Mouse (Mus musculus) cortical plate, adult 2 months (tissue): ENCODE measurements at regions not wholly inside any gene's neighbourhood (a gene's known extent, or its start where the extent isn't known, plus 50 kb on each side); places are given as distances from the start of the nearest gene placed in this dataset.

Experiments used
- H3K27ac ChIP-seq: fragments of 200-500 bp; 2 replicates; pipeline ENCODE4 v1.5.1; 2012; ENCODE audit warnings: low read length, control low read depth, inconsistent platforms; ENCODE audit not compliant: insufficient read depth
- H3K4me1 ChIP-seq: fragments of 200-500 bp; 2 replicates; pipeline ENCODE4 v1.6.1; 2011; ENCODE audit warnings: low read length; ENCODE audit not compliant: control insufficient read depth, insufficient read depth
- H3K4me3 ChIP-seq: fragments of 200-500 bp; 2 replicates; pipeline ENCODE4 v1.5.1; 2011; ENCODE audit warnings: mild to moderate bottlenecking, low read length, control low read depth; ENCODE audit not compliant: insufficient read depth
- CTCF ChIP-seq: fragments of 200-500 bp; IDR thresholded peaks from 2 replicates; pipeline ENCODE4 v1.5.1; 2011; ENCODE audit warnings: mild to moderate bottlenecking, control low read depth, low read length; ENCODE audit not compliant: insufficient read depth; ENCODE audit errors: extremely low read depth
- POLR2A ChIP-seq: fragments of 200-500 bp; IDR thresholded peaks from 2 replicates; pipeline ENCODE4 v1.6.1; 2011; ENCODE audit warnings: mild to moderate bottlenecking, low read length, control low read depth; ENCODE audit not compliant: insufficient read depth; ENCODE audit errors: extremely low read depth

- no peaks in the 10 kb centered on the region for H3K4me1 ChIP-seq
- no peak overlapping the region for H3K27ac ChIP-seq
- no peak for TF ChIP-seq POLR2A
- TF ChIP-seq CTCF = no peak
- H3K4me3 ChIP-seq = no peak overlapping the region
Measured at GRCm38 (mm10) chr9:41238395-41239096, 77.0 kb upstream of the Ubash3b start.

- no peaks in the 10 kb centered on the region for H3K4me1 ChIP-seq
- TF ChIP-seq CTCF = no peak
- no peak for TF ChIP-seq POLR2A
- H3K27ac ChIP-seq = no peak overlapping the region
- H3K4me3 ChIP-seq = no peak overlapping the region
Measured at GRCm38 (mm10) chr9:41237265-41237664, 75.8 kb upstream of the Ubash3b start.

- Histone ChIP-seq H3K4me1 (no peaks in the 10 kb centered on the region), H3K27ac (no peak overlapping the region), H3K4me3 (peak overlapping the region; percentile 32)
- TF ChIP-seq CTCF = no peak
- no peak for TF ChIP-seq POLR2A
Measured at GRCm38 (mm10) chr9:41229225-41229582, 67.7 kb upstream of the Ubash3b start.

- H3K4me1 ChIP-seq = no peaks in the 10 kb centered on the region
- peak; percentile 61 for TF ChIP-seq CTCF
- TF ChIP-seq POLR2A = no peak
- H3K4me3 ChIP-seq = peak overlapping the region; percentile 32
- H3K27ac ChIP-seq = no peak overlapping the region
Measured at GRCm38 (mm10) chr9:41228425-41229224, 67.1 kb upstream of the Ubash3b start.

GRCm38 (mm10) chr9:41223406-41223805, 61.9 kb upstream of the Ubash3b start:
- no peak for TF ChIP-seq POLR2A
- no peak for TF ChIP-seq CTCF
- Histone ChIP-seq H3K4me3 (no peak overlapping the region), H3K4me1 (no peaks in the 10 kb centered on the region), H3K27ac (no peak overlapping the region)

- no peaks in the 10 kb centered on the region for H3K4me1 ChIP-seq
- no peak for TF ChIP-seq POLR2A
- no peak for TF ChIP-seq CTCF
- no peak overlapping the region for H3K27ac ChIP-seq
- no peak overlapping the region for H3K4me3 ChIP-seq
Measured at GRCm38 (mm10) chr9:41222346-41223015, 61.0 kb upstream of the Ubash3b start.

- no peak overlapping the region for H3K27ac ChIP-seq
- no peaks in the 10 kb centered on the region for H3K4me1 ChIP-seq
- no peak overlapping the region for H3K4me3 ChIP-seq
- TF ChIP-seq POLR2A (no peak), CTCF (no peak)
Measured at GRCm38 (mm10) chr9:41221110-41221790, 59.8 kb upstream of the Ubash3b start.

GRCm38 (mm10) chr9:41220105-41220669, 58.7 kb upstream of the Ubash3b start:
- H3K4me3 ChIP-seq = no peak overlapping the region
- TF ChIP-seq POLR2A (no peak), CTCF (no peak)
- H3K4me1 ChIP-seq = no peaks in the 10 kb centered on the region
- no peak overlapping the region for H3K27ac ChIP-seq

- no peak for TF ChIP-seq CTCF
- no peak for TF ChIP-seq POLR2A
- H3K4me1 ChIP-seq = no peaks in the 10 kb centered on the region
- no peak overlapping the region for H3K4me3 ChIP-seq
- no peak overlapping the region for H3K27ac ChIP-seq
Measured at GRCm38 (mm10) chr9:41218702-41219101, 57.2 kb upstream of the Ubash3b start.
